Mouse (Mus musculus): ENCODE results near the gene Acsf3.

The Acsf3 gene

GRCm38 (mm10) chr8:122775285-122776155 is at the start of gene Acsf3:
Gene Acsf3, plus strand, starts transcription at chr8:122775486.
- peak; percentile 33 to 37 for DNase-seq (ENCODE audit: low spot score in 2 of 2)

GRCm38 (mm10) chr8:122726789-122727188 is 48.5 kb upstream of the Acsf3 start:
- no peak for DNase-seq (ENCODE audit: low spot score in 2 of 2)

GRCm38 (mm10) chr8:122727412-122727811 is 47.9 kb upstream of the Acsf3 start:
- no peak for DNase-seq (ENCODE audit: low spot score in 2 of 2)

- no peak for DNase-seq (ENCODE audit: low spot score in 2 of 2)
Observed at GRCm38 (mm10) chr8:122728630-122729029, 46.7 kb upstream of the Acsf3 start.

GRCm38 (mm10) chr8:122735110-122735509 is 40.2 kb upstream of the Acsf3 start:
- DNase-seq (ENCODE audit: low spot score in 2 of 2): no peak

- peak in 1 of 2 experiments; percentile 18 for DNase-seq (ENCODE audit: low spot score in 2 of 2)
Observed at GRCm38 (mm10) chr8:122735542-122736473, 39.5 kb upstream of the Acsf3 start.

GRCm38 (mm10) chr8:122736623-122737022 is 38.7 kb upstream of the Acsf3 start:
- no peak for DNase-seq (ENCODE audit: low spot score in 2 of 2)

- no peak for DNase-seq (ENCODE audit: low spot score in 2 of 2)
Observed at GRCm38 (mm10) chr8:122737071-122737470, 38.2 kb upstream of the Acsf3 start.

- DNase-seq (ENCODE audit: low spot score in 2 of 2): no peak
Observed at GRCm38 (mm10) chr8:122737886-122738285, 37.4 kb upstream of the Acsf3 start.

- DNase-seq (ENCODE audit: low spot score in 2 of 2): no peak
Observed at GRCm38 (mm10) chr8:122739102-122739725, 36.1 kb upstream of the Acsf3 start.

GRCm38 (mm10) chr8:122742471-122742870 is 32.8 kb upstream of the Acsf3 start:
- DNase-seq (ENCODE audit: low spot score in 2 of 2): no peak

- DNase-seq (ENCODE audit: low spot score in 2 of 2): no peak
Observed at GRCm38 (mm10) chr8:122745022-122745749, 30.1 kb upstream of the Acsf3 start.

- DNase-seq (ENCODE audit: low spot score in 2 of 2): no peak
Observed at GRCm38 (mm10) chr8:122745750-122746275, 29.5 kb upstream of the Acsf3 start.

GRCm38 (mm10) chr8:122746439-122746838 is 28.8 kb upstream of the Acsf3 start:
- DNase-seq (ENCODE audit: low spot score in 2 of 2): no peak

GRCm38 (mm10) chr8:122747825-122748224 is 27.5 kb upstream of the Acsf3 start:
- DNase-seq (ENCODE audit: low spot score in 2 of 2): no peak

- DNase-seq (ENCODE audit: low spot score in 2 of 2): no peak
Observed at GRCm38 (mm10) chr8:122749333-122749958, 25.8 kb upstream of the Acsf3 start.

GRCm38 (mm10) chr8:122751342-122751741 is 23.9 kb upstream of the Acsf3 start:
- DNase-seq (ENCODE audit: low spot score in 2 of 2): no peak

GRCm38 (mm10) chr8:122752111-122752721 is 23.1 kb upstream of the Acsf3 start:
- DNase-seq (ENCODE audit: low spot score in 2 of 2): no peak

- DNase-seq (ENCODE audit: low spot score in 2 of 2): no peak
Observed at GRCm38 (mm10) chr8:122758597-122758996, 16.7 kb upstream of the Acsf3 start.

- no peak for DNase-seq (ENCODE audit: low spot score in 2 of 2)
Observed at GRCm38 (mm10) chr8:122760116-122760515, 15.2 kb upstream of the Acsf3 start.

Measured in heart, adult 9 months (tissue).